ENCODE assay signal across 9 mouse cellular contexts in the genomic region with DNA sequence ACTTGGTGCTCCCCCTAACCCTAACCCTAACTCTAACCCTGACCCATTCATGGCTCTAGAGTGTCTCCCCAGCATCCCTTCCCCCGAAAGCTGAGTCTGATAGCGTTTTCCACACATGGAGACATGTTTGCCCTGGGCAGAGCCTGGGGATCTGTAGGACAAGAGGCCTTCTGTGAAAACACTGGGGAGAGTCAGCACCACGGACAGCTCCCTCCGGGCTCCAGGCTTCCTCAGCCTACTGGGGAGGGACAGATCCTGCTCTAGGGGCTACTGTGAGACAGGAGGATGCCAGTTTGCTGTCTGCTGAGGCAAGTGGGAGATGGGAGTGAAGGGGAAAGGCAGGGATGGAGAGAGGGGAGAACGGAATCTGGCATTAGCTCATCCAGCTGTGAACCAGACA.
DNase-seq lines count a peak whose midpoint lies in the region; ATAC-seq and TF ChIP-seq lines count a peak whose summit lies in the region.
"Had no signal": no experiment of that assay in that cellular context is flagged by ENCODE, and none has a peak within 500 bp of the region (broad histone marks: within the 10 kb centered on the region; RNA-seq: fewer than 3 reads in every experiment).

No protein-coding gene starts in this region.

- WGBS in forebrain, embryonic 14.5 days, result 12% methylated on average over 5 of the region's 5 CpGs
- WGBS in forebrain, embryonic 12.5 days, result 14% methylated on average over 5 of the region's 5 CpGs
- 12% methylated on average over 5 of the region's 5 CpGs for WGBS in heart, postnatal 0 days

- H3K9me3 ChIP-seq in forebrain, embryonic 14.5 days (replicated peaks; ENCODE audit: control insufficient read depth, low read length), result no peaks in the 10 kb centered on the region
- H3K9me3 ChIP-seq in forebrain, embryonic 12.5 days, result no peaks in the 10 kb centered on the region
- no peaks in the 10 kb centered on the region for H3K9me3 ChIP-seq in heart, postnatal 0 days (replicated peaks; ENCODE audit: control insufficient read depth, low read length)
- H3K9me3 ChIP-seq: midbrain, embryonic 12.5 days had no signal

- TF ChIP-seq CTCF in heart, postnatal 0 days (IDR thresholded peaks at IDR 0.05; ENCODE audit: low read depth), result no peak

- peaks cover 4% of the 10 kb centered on the region; the same call in 1 of the 2 replicates for H3K4me1 ChIP-seq in forebrain, embryonic 14.5 days (ENCODE audit: control insufficient read depth, insufficient read depth, low read length)
- peaks cover 25% of the 10 kb centered on the region; the same call in 1 of the 2 replicates for H3K4me1 ChIP-seq in forebrain, embryonic 12.5 days
- no peaks in the 10 kb centered on the region for H3K4me1 ChIP-seq in heart, postnatal 0 days (ENCODE audit: control insufficient read depth, insufficient read depth)

- no peak overlapping the region for H3K4me2 ChIP-seq in forebrain, embryonic 14.5 days (ENCODE audit: low read length)
- H3K4me2 ChIP-seq in forebrain, embryonic 12.5 days, result no peak overlapping the region
- H3K4me2 ChIP-seq in heart, postnatal 0 days (ENCODE audit: low read depth, low read length), result no peak overlapping the region
- H3K4me2 ChIP-seq: midbrain, embryonic 12.5 days had no signal

- peak; percentile 73 for DNase-seq in forebrain, embryonic 14.5 days (ENCODE audit: low spot score)
- peak; percentile 32 to 75 for DNase-seq in spleen, postnatal 4 days (ENCODE audit: low spot score in 2 of 2)
- no peak for DNase-seq in spleen, adult 12 weeks (ENCODE audit: low spot score)
- DNase-seq in heart, postnatal 0 days (ENCODE audit: low spot score), result peak; percentile 50
- peak; percentile 29 to 47 for DNase-seq in lung, adult 18-20 months
- peak; percentile 66 for DNase-seq in testis, postnatal 14 days (ENCODE audit: low spot score)
- no peak for DNase-seq in left cerebral cortex, adult 18-20 months (ENCODE audit: low spot score in 2 of 2)

- H3K27ac ChIP-seq in forebrain, embryonic 14.5 days (ENCODE audit: low read depth, low read length), result no peak overlapping the region
- no peak overlapping the region for H3K27ac ChIP-seq in forebrain, embryonic 12.5 days
- H3K27ac ChIP-seq in heart, postnatal 0 days (ENCODE audit: low read depth), result no peak overlapping the region
- H3K27ac ChIP-seq: midbrain, embryonic 12.5 days had no signal

- no peaks in the 10 kb centered on the region for H3K27me3 ChIP-seq in forebrain, embryonic 14.5 days (replicated peaks; ENCODE audit: control insufficient read depth, insufficient read depth, low read length)
- peaks cover 5% of the 10 kb centered on the region; the same call in 1 of the 2 replicates for H3K27me3 ChIP-seq in forebrain, embryonic 12.5 days
- H3K27me3 ChIP-seq in heart, postnatal 0 days (ENCODE audit: control insufficient read depth, insufficient read depth, low read length), result no peaks in the 10 kb centered on the region

- ATAC-seq in forebrain, embryonic 14.5 days, result no peak
- ATAC-seq in forebrain, embryonic 12.5 days (ENCODE audit: low FRiP score), result no peak
- peak; percentile 55; the same call in 1 of the 2 replicates for ATAC-seq in heart, postnatal 0 days (ENCODE audit: insufficient read depth, low read depth)

- no peak overlapping the region for H3K4me3 ChIP-seq in forebrain, embryonic 14.5 days (ENCODE audit: low read depth, low read length)
- no peak overlapping the region for H3K4me3 ChIP-seq in forebrain, embryonic 12.5 days (replicated peaks)
- no peak overlapping the region for H3K4me3 ChIP-seq in heart, postnatal 0 days (ENCODE audit: low read depth, low read length)
- H3K4me3 ChIP-seq: midbrain, embryonic 12.5 days had no signal

- TF ChIP-seq EP300 in heart, postnatal 0 days (IDR thresholded peaks at IDR 0.05; ENCODE audit: low read depth), result no peak

- H3K9ac ChIP-seq in forebrain, embryonic 14.5 days (ENCODE audit: low read length), result no peak overlapping the region
- no peak overlapping the region for H3K9ac ChIP-seq in forebrain, embryonic 12.5 days
- H3K9ac ChIP-seq in heart, postnatal 0 days (replicated peaks; ENCODE audit: low read depth, low read length), result no peak overlapping the region
- H3K9ac ChIP-seq: midbrain, embryonic 12.5 days had no signal

- H3K36me3 ChIP-seq in forebrain, embryonic 14.5 days (ENCODE audit: control insufficient read depth, insufficient read depth, low read length), result no peaks in the 10 kb centered on the region
- no peaks in the 10 kb centered on the region for H3K36me3 ChIP-seq in forebrain, embryonic 12.5 days (replicated peaks)
- H3K36me3 ChIP-seq in heart, postnatal 0 days (replicated peaks; ENCODE audit: control insufficient read depth, insufficient read depth, low read length), result no peaks in the 10 kb centered on the region
- H3K36me3 ChIP-seq: midbrain, embryonic 12.5 days had no signal

Comparison
In these comparisons a context has a peak if more than half of its experiments do, and no peak if none do; other contexts are left out.
1. DNase-seq: peak in forebrain, embryonic 14.5 days (single experiment), spleen, postnatal 4 days (2 of 2), heart, postnatal 0 days (single experiment), lung, adult 18-20 months (2 of 2) and testis, postnatal 14 days (single experiment); none in spleen, adult 12 weeks (single experiment) and left cerebral cortex, adult 18-20 months (0 of 2).